Mouse (Mus musculus) liver, embryonic 14.5 days (tissue): ENCODE measurements at regions not wholly inside any gene's neighbourhood (a gene's known extent, or its start where the extent isn't known, plus 50 kb on each side); places are given as distances from the start of the nearest gene placed in this dataset.

Experiments
- CTCF ChIP-seq: IDR thresholded peaks from 2 replicates; pipeline ENCODE4 v1.5.1; 2016; ENCODE audit warnings: antibody characterized with exemption, low read depth, control low read depth
- EP300 ChIP-seq: IDR thresholded peaks from 2 replicates; pipeline ENCODE4 v1.6.1; 2016; ENCODE audit warnings: antibody characterized with exemption, low read depth

- TF ChIP-seq CTCF (no peak), EP300 (no peak)
These were observed 932.8 kb downstream of the Pla2g4a start for GRCm38 (mm10) chr1:149028316-149028715.
